Mouse (Mus musculus): ENCODE data around the gene Rad9b. TPM values are rescaled to one million over a fixed set of nuclear protein-coding genes. Genes with fewer than 3 reads are reported as not detected.

The Rad9b gene
- total RNA-seq, 2 experiments from 2014 or later: 0.52 to 2.1 TPM

- no peak for DNase-seq
Observed at GRCm38 (mm10) chr5:122312942-122313684, 40.9 kb downstream of the Rad9b start.

- no peak for DNase-seq
Observed at GRCm38 (mm10) chr5:122312346-122312745, 41.7 kb downstream of the Rad9b start.

GRCm38 (mm10) chr5:122311692-122312091, 42.3 kb downstream of the Rad9b start:
- no peak for DNase-seq

GRCm38 (mm10) chr5:122310699-122311098, 43.3 kb downstream of the Rad9b start:
- no peak for DNase-seq

- no peak for DNase-seq
Observed at GRCm38 (mm10) chr5:122306536-122306935, 47.5 kb downstream of the Rad9b start.

GRCm38 (mm10) chr5:122305472-122305871, 48.6 kb downstream of the Rad9b start:
- no peak for DNase-seq

- no peak for DNase-seq
Observed at GRCm38 (mm10) chr5:122304541-122304940, 49.5 kb downstream of the Rad9b start.

- DNase-seq: no peak
Observed at GRCm38 (mm10) chr5:122303937-122304336, 50.1 kb downstream of the Rad9b start.

- DNase-seq: no peak
Observed at GRCm38 (mm10) chr5:122302810-122303745, 51.0 kb downstream of the Rad9b start.

GRCm38 (mm10) chr5:122300071-122300518, 53.9 kb downstream of the Rad9b start:
- DNase-seq: peak in 1 of 2 experiments; percentile 47

GRCm38 (mm10) chr5:122295113-122295935, 58.7 kb downstream of the Rad9b start:
- peak in 1 of 2 experiments; percentile 11 for DNase-seq

GRCm38 (mm10) chr5:122294219-122294735, 59.8 kb downstream of the Rad9b start:
- no peak for DNase-seq

- DNase-seq: peak in 1 of 2 experiments; percentile 29
Observed at GRCm38 (mm10) chr5:122293131-122293530, 60.9 kb downstream of the Rad9b start.

GRCm38 (mm10) chr5:122291553-122292339, 62.3 kb downstream of the Rad9b start:
- DNase-seq: peak; percentile 42 to 47

- DNase-seq: no peak
Observed at GRCm38 (mm10) chr5:122291149-122291548, 62.9 kb downstream of the Rad9b start.

- peak; percentile 59 to 74 for DNase-seq
Observed at GRCm38 (mm10) chr5:122288147-122288811, 65.8 kb downstream of the Rad9b start.

- peak in 1 of 2 experiments; percentile 16 for DNase-seq
Observed at GRCm38 (mm10) chr5:122287026-122287425, 67.0 kb downstream of the Rad9b start.

GRCm38 (mm10) chr5:122286191-122286590, 67.8 kb downstream of the Rad9b start:
- peak in 1 of 2 experiments; percentile 28 for DNase-seq

- DNase-seq: peak in 1 of 2 experiments; percentile 29
Observed at GRCm38 (mm10) chr5:122285767-122286150, 68.3 kb downstream of the Rad9b start.

Measured in heart, adult 18-20 months (tissue).